Mouse (Mus musculus) midbrain, embryonic 10.5 days (tissue): ENCODE measurements around the gene Rps3a1. TPM values are rescaled to one million over a fixed set of nuclear protein-coding genes. Genes with fewer than 3 reads are reported as not detected.

Source experiments
- DNase-seq: peaks from one replicate; pipeline ENCODE4 v3.0.0-alpha.2; 2017; ENCODE audit warnings: low spot score
- H3K27ac ChIP-seq: fragments of 300-500 bp; sonication (generic); replicated peaks from 2 replicates; pipeline ENCODE4 v1.5.1; 2016; ENCODE audit warnings: mild to moderate bottlenecking
- H3K27me3 ChIP-seq: fragments of 300-500 bp; sonication (generic); 2 replicates; pipeline ENCODE4 v1.6.1; 2016; ENCODE audit warnings: low read depth, mild to moderate bottlenecking; ENCODE audit not compliant: poor library complexity, severe bottlenecking
- H3K36me3 ChIP-seq: fragments of 300-500 bp; sonication (generic); 2 replicates; pipeline ENCODE4 v1.6.1; 2016; ENCODE audit warnings: mild to moderate bottlenecking, moderate library complexity
- H3K4me1 ChIP-seq: fragments of 300-500 bp; sonication (generic); 2 replicates; pipeline ENCODE4 v1.6.1; 2016
- H3K4me3 ChIP-seq: fragments of 300-500 bp; sonication (generic); 2 replicates; pipeline ENCODE4 v1.5.1; 2016; ENCODE audit warnings: mild to moderate bottlenecking, moderate library complexity
- H3K9me3 ChIP-seq: fragments of 300-500 bp; sonication (generic); replicated peaks from 2 replicates; pipeline ENCODE4 v1.6.1; 2016; ENCODE audit warnings: mild to moderate bottlenecking
- WGBS: fragments of 180-500 bp; shearing (Covaris S2); methylation state at CpG from one replicate; pipeline ENCODE4 v1.1.7; 2016; 5-methylcytosine and 5-hydroxymethylcytosine counted together
- polyA plus RNA-seq: library from polyadenylated mRNA; unstranded; fragments of >200 nt; fragmentation: Nextera tagmentation; extraction: Ambion mirVana; gene quantifications from 2 replicates; pipeline ENCODE4 v1.2.1, GENCODE M21; 2016

The Rps3a1 gene
- polyA plus RNA-seq = 943 and 1,130 TPM in 2 replicates

DNA sequence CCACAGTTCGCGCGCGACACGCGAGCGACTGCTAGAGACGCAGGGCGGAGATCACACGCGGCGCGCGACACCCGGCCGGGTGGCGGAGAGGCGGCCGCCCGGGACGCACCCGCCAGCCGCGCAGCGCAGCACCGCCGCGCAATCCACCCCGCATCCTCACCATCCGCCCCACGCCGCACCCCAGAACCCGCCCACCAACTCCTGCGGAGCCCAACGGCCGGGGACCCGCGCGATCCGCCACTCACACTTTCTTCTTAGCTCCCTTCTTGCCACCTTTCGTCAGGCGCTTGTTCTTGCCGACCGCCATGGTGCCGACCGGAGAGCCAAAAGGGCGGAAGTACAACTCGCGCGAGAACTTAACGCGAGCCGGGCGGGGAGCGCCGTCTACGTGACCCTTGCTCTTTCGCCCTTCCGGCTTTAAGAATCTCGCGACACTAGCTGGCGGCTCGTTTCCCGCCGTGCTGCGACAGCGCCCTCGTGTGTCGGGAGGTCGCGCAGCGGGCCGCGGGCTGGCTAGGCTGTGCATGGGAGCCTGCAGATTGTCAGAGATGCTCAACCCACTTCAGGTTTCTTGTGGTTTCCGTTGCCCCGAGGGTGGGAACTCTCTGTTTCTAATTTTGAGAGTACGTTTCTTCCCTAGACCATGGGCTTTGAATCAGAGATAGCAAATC lies at the start of gene Rps3a1:
Rps3a1 (minus strand) TSS at position 440 of the 671 bp plus-strand sequence.
- Histone ChIP-seq H3K4me1 (peaks cover 22% of the 10 kb centered on the region), H3K36me3 (peaks cover 41% of the 10 kb centered on the region), H3K27me3 (no peaks in the 10 kb centered on the region), H3K4me3 (peak within 1 kb of the TSS; percentile 95), H3K9me3 (no peaks in the 10 kb centered on the region), H3K27ac (peak within 1 kb of the TSS; percentile 99)
- peak; percentile 98 for DNase-seq
- WGBS = under 1% methylated on average over 76 of the region's 77 CpGs

DNA sequence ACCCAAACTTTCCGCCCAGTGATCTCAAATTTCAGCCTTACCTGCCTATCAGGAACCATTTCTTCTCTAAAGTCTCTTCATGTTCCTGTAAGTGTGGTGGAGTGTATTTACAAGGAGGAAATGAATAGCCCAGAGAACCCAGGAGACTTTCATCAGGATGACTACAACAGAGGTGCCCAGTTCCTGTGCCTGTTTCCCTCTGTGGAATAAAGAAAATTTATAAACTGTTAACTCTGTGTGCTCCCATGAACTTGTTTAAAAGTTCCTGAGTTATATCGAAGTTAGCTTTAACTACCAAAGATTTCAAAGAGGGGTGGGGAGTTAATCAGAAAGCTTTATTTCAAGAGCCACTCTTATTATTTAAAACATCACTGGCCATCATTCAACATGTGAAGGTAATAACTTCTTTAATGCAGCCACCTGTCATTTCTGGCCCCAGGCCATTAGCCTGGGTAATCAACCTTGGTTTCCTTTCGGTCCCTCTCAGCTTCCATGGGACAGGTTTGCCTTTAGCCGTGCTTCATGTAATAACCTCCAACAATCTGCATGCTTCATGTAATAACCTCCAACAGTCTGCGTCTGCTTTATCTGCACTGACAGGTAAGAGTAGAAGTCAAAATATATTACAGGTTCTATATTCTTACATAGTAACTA lies 45.4 kb upstream of the Rps3a1 start:
- Histone ChIP-seq H3K27me3 (no peaks in the 10 kb centered on the region), H3K9me3 (no peaks in the 10 kb centered on the region), H3K27ac (no peak overlapping the region), H3K36me3 (no peaks in the 10 kb centered on the region), H3K4me3 (no peak overlapping the region), H3K4me1 (peaks cover 22% of the 10 kb centered on the region)
- WGBS = 76% methylated on average over 5 of the region's 5 CpGs
- no peak for DNase-seq

DNA sequence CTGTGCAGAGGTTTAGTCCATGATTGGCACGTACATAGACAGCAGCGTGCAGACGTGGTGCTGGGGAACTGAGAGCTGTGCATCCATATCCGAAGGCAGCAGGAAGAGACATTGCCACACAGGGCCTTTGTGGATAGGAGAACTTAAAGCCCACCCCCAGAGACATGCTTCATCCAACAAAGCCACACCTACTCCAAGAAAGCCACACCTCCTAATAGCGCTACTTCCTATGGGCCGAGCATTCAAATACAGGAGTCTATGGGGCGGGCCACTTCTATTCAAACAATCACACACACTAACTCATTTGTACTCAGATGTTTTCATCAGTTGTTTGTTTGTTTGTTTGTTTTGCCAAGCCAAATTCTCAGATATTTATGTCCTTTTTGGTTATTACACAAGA lies 42.0 kb upstream of the Rps3a1 start:
- whole genome bisulfite sequencing = 88% methylated on average over 7 of the region's 7 CpGs
- Histone ChIP-seq H3K4me1 (peaks cover 22% of the 10 kb centered on the region), H3K27me3 (no peaks in the 10 kb centered on the region), H3K4me3 (no peak overlapping the region), H3K36me3 (no peaks in the 10 kb centered on the region), H3K9me3 (no peaks in the 10 kb centered on the region), H3K27ac (no peak overlapping the region)
- no peak for DNase-seq

DNA sequence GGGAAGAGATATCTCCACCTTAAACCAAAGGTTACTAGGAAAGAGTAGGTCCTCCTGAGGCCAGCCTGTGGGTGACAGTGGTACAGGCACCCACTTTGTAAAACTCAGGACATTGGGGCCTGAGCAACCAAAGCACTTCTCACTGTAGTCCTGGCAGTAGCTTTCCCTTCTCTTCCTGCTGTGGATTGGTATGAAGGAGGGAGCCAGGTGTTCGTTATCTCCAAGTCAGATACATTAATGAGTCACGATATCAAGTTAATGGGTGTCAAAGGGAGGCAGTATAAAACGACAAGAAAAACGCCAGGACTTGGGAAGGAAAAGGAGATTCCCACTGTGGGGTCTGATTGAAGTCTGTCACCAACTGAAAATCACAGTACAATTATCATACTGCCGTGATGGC lies 38.6 kb upstream of the Rps3a1 start:
- no peaks in the 10 kb centered on the region for H3K9me3 ChIP-seq
- H3K27ac ChIP-seq = no peak overlapping the region
- H3K36me3 ChIP-seq = no peaks in the 10 kb centered on the region
- no peak overlapping the region for H3K4me3 ChIP-seq
- 88% methylated on average over 5 of the region's 5 CpGs for WGBS
- H3K4me1 ChIP-seq = peaks cover 5% of the 10 kb centered on the region
- no peak for DNase-seq
- H3K27me3 ChIP-seq = no peaks in the 10 kb centered on the region

DNA sequence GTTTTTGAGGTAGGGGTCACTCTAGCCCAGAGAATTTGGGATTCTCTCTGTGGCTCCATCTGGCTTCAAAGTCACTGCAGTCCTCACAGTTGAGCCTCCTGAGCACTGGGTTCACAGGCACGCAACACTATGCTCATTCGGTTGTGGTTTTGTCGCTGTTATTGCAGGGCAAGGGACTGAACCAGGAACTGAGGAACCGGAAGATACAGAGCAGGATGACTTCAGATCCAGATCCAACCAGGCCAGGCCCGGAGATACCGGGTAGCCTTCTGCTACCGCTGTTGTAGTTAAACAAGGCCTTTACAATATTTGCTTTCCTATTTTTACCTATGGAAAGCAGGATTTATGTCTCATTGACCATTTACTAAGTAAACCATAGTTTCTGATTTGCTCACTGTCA lies 37.2 kb upstream of the Rps3a1 start:
- 89% methylated on average over 7 of the region's 7 CpGs for WGBS
- DNase-seq = no peak

DNA sequence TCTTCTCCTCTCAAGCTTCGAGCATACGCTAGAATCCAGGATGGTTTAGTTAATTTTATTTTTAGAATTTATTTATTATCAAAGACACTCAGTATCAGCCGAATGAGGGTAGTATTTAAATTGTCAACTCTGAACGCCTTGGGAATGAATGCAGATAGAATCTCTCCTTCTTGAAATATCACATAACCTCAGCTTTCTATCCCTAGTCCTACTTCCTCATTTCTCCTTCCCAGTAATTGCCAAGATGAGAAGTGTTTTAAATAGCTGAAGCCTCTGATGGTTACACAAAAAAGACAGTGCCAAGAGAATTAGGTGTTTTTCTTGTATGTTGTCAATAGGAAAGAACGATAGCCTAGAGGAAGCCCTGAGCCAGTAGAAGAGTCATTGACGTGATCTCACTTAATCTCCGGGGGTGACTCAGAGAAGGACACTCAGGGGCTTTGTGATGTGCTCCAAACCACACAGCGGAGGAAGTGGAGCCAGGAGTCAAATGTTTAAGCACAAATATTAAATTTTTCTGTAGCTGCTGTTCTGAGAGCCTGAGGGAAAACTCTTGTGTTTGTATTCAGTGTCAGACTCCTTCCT lies 26.4 kb upstream of the Rps3a1 start:
- DNase-seq = no peak
- no peak overlapping the region for H3K27ac ChIP-seq
- no peaks in the 10 kb centered on the region for H3K4me1 ChIP-seq
- H3K4me3 ChIP-seq = no peak overlapping the region
- no peaks in the 10 kb centered on the region for H3K9me3 ChIP-seq
- no peaks in the 10 kb centered on the region for H3K27me3 ChIP-seq
- 82% methylated on average over 8 of the region's 8 CpGs for WGBS
- no peaks in the 10 kb centered on the region for H3K36me3 ChIP-seq

More for the DNA sequence above, 37.2 kb upstream of the Rps3a1 start:
- no peaks in the 10 kb centered on the region for H3K4me1 ChIP-seq
- no peaks in the 10 kb centered on the region for H3K9me3 ChIP-seq
- H3K4me3 ChIP-seq = no peak overlapping the region
- H3K27ac ChIP-seq = no peak overlapping the region
- H3K27me3 ChIP-seq = no peaks in the 10 kb centered on the region
- H3K36me3 ChIP-seq = no peaks in the 10 kb centered on the region

DNA sequence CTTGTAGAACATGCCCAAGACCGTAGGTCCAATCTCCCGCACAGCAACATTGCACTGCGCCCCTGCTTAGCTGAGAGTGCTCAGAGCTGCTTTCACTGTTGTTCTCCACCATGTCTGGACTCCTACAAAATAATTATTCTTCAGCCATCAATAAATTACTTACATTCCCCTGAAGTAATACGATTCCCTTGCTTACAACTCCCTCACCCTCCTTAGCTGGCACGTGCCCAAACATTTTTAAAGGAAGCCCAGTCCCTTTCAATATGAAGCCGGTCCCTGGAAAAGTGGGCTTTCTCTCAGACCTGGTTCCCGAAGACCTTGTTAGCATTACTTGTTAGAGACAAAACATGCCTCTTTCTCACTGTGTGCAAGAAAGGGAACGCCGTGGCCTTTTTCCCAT lies 7.0 kb upstream of the Rps3a1 start:
- no peak overlapping the region for H3K27ac ChIP-seq
- no peaks in the 10 kb centered on the region for H3K9me3 ChIP-seq
- H3K27me3 ChIP-seq = no peaks in the 10 kb centered on the region
- WGBS = 89% methylated on average over 9 of the region's 9 CpGs
- H3K36me3 ChIP-seq = no peaks in the 10 kb centered on the region
- H3K4me1 ChIP-seq = no peaks in the 10 kb centered on the region
- H3K4me3 ChIP-seq = no peak overlapping the region
- DNase-seq = no peak

DNA sequence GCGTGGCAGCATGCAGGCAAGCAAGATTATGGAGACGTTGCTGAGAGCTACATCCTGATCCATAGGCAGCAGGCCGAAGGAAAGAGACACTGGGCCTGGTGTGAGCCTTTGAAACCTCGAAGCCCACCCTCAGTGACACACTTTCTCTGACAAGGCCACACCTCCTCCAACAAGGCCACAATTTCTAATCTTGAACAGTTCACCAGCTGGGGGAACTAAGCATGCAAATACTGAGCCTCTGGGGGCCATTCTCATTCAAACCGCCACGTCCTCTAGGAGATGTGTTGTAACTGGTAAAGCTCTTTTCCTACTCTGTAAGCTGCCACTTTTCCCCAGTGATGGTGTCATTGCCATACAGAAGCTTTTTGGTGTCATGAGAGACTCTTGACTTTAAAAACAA lies 6.6 kb upstream of the Rps3a1 start:
- 79% methylated on average over 6 of the region's 6 CpGs for WGBS

DNA sequence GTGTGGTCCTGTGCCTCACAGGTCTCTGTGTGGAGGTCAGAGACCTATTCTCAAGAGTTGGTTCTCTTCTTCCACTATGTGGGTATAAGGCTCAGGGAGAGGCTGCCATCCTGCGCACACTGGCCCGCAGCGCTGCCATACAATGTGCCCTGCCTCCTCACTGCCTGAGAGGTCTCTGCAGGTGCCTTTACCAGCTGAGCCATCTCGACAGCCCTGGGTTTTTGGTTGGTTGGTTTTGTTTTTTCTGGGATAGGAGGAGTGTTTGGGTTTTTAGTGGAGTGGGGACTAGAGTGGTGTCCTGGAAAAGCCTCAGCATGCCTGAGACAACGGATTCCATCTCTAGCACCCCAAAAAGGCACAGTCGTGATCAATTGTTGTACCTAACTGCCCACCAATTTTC lies 841 bp upstream of the Rps3a1 start:
- Histone ChIP-seq H3K27ac (peak overlapping the region; percentile 99; the same call in 1 of the 2 replicates), H3K4me3 (no peak overlapping the region), H3K27me3 (no peaks in the 10 kb centered on the region), H3K4me1 (peaks cover 22% of the 10 kb centered on the region), H3K9me3 (no peaks in the 10 kb centered on the region), H3K36me3 (peaks cover 32% of the 10 kb centered on the region)
- WGBS = 86% methylated on average over 6 of the region's 6 CpGs
- DNase-seq = no peak

More for the DNA sequence above, 6.6 kb upstream of the Rps3a1 start:
- DNase-seq = no peak
- no peaks in the 10 kb centered on the region for H3K9me3 ChIP-seq
- H3K27me3 ChIP-seq = no peaks in the 10 kb centered on the region
- H3K4me1 ChIP-seq = no peaks in the 10 kb centered on the region
- no peaks in the 10 kb centered on the region for H3K36me3 ChIP-seq
- no peak overlapping the region for H3K27ac ChIP-seq
- H3K4me3 ChIP-seq = no peak overlapping the region

DNA sequence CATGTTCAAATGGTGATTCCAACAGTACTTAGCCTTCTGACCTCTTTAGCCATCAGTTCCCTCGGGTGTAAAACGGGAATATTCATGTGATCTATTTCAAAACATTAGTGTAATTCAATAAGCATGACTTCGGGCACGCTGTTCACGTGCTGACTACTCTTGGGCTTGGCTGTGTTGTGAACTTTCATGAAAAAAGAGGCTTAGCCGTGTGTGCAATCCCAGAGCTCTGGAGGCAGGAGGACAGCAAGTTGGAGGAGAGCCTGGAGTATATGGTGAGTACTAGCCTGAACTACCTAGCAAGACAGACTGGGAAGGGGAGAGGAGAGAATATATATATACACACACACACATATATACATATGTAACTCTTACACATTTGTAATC lies 424 bp upstream of the Rps3a1 start:
- Histone ChIP-seq H3K4me1 (peaks cover 22% of the 10 kb centered on the region), H3K9me3 (no peaks in the 10 kb centered on the region), H3K27me3 (no peaks in the 10 kb centered on the region), H3K4me3 (peak overlapping the region; percentile 95), H3K27ac (peak overlapping the region; percentile 99), H3K36me3 (peaks cover 36% of the 10 kb centered on the region)
- 50% methylated on average over 6 of the region's 6 CpGs for WGBS
- DNase-seq = no peak

DNA sequence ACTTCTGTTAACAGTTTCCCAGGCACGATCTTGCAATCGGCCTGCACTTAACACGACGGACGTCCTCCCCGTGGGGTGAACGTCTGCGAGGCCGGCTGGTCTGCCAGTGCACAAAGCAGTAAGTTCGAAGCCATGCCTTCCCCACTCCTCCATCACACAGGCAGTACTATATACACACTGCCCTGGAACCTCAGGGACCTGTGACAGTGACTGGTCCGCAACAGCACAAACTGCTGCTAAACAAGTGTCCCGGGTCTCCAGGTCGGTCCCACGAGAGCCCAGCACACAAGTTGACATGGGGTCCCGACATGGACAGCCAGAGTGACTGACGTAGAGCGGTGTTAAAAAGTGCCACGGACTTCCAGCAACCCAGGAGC lies 628 bp downstream of the Rps3a1 start:
- peak overlapping the region; percentile 99 for H3K27ac ChIP-seq
- H3K4me1 ChIP-seq = peaks cover 22% of the 10 kb centered on the region
- DNase-seq = no peak
- under 1% methylated on average over 18 of the region's 18 CpGs for WGBS
- no peaks in the 10 kb centered on the region for H3K9me3 ChIP-seq
- H3K27me3 ChIP-seq = no peaks in the 10 kb centered on the region
- peaks cover 47% of the 10 kb centered on the region for H3K36me3 ChIP-seq
- peak overlapping the region; percentile 95 for H3K4me3 ChIP-seq

DNA sequence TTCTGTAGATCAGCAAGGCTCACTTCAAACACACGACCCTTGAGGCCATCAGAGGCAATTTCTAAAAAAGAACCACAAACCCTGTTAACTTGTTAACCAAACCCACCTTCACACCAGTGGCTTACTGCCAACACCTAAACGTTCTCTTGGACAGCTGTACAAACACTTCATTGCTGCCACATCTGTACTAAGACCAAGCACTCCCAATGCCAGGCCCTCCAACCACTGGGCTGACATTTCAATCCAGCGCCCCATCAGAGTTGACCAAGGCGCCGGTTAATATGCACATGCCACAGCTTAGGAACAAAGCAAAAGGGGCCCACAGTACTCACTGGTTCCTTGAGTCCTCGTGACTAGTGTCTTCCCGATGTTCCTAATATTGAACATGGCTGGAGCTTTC lies 1.1 kb downstream of the Rps3a1 start:
- Histone ChIP-seq H3K27ac (peak overlapping the region; percentile 99), H3K4me1 (peaks cover 22% of the 10 kb centered on the region), H3K27me3 (no peaks in the 10 kb centered on the region), H3K9me3 (no peaks in the 10 kb centered on the region), H3K4me3 (peak overlapping the region; percentile 95), H3K36me3 (peaks cover 52% of the 10 kb centered on the region)
- DNase-seq = no peak
- 19% methylated on average over 7 of the region's 7 CpGs for WGBS

DNA sequence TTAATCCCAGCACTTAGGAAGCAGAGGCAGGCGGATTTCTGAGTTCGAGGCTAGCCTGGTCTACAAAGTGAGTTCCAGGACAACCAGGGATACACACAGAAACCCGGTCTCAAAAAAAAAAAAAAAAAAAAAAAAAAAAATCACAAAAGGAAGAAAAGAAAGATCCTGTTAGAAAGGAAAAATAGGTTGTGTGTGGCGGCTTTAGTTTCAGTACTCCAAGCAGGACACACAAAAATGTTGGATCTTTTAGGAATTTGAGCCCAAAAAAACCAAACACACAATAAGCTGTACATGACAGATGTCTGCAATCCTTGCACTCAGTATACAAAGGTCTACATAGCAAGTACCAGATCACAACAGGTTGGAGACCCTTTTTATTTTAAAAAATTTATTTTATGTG lies 2.8 kb downstream of the Rps3a1 start:
- H3K4me3 ChIP-seq = no peak overlapping the region
- peaks cover 69% of the 10 kb centered on the region for H3K36me3 ChIP-seq

More for the DNA sequence above, 2.8 kb downstream of the Rps3a1 start:
- H3K27ac ChIP-seq = no peak overlapping the region
- DNase-seq = no peak
- H3K4me1 ChIP-seq = peaks cover 22% of the 10 kb centered on the region
- WGBS = 90% methylated on average over 4 of the region's 4 CpGs
- H3K9me3 ChIP-seq = no peaks in the 10 kb centered on the region
- no peaks in the 10 kb centered on the region for H3K27me3 ChIP-seq
